In genomic region chr3:103425812-103426430, GRCm38 (mm10) we compare ENCODE assay signal across 26 mouse cellular contexts.
A peak's percentile ranks its signal among the peaks of the same experiment; 100 is the strongest.
DNase-seq lines count a peak whose midpoint lies in the region; ATAC-seq and TF ChIP-seq lines count a peak whose summit lies in the region.
"Had no signal": no experiment of that assay in that cellular context is flagged by ENCODE, and none has a peak within 500 bp of the region (broad histone marks: within the 10 kb centered on the region; RNA-seq: fewer than 3 reads in every experiment).

No protein-coding gene starts in this region.

- H3K4me2 ChIP-seq in stomach, embryonic 16.5 days (ENCODE audit: low read depth, low read length), result no peak overlapping the region
- no peak overlapping the region for H3K4me2 ChIP-seq in stomach, postnatal 0 days (replicated peaks; ENCODE audit: low read depth)
- H3K4me2 ChIP-seq: embryonic facial prominence, embryonic 13.5 days; forebrain, embryonic 13.5 days; hindbrain, embryonic 14.5 days; limb, embryonic 13.5 days; midbrain, embryonic 12.5 days had no signal

- WGBS in stomach, embryonic 16.5 days, result 77% methylated on average over 19 of the region's 19 CpGs
- 70% methylated on average over 19 of the region's 19 CpGs for WGBS in stomach, postnatal 0 days

- peak; percentile 26 for DNase-seq in gastrocnemius, adult 2 months
- DNase-seq in gastrocnemius, adult 18-20 months (ENCODE audit: low spot score), result no peak
- DNase-seq in kidney, postnatal 10 days, result peak; percentile 54
- DNase-seq in kidney, postnatal 14 days, result no peak
- DNase-seq in stomach, postnatal 0 days (ENCODE audit: low spot score), result no peak
- DNase-seq in gastrocnemius, postnatal 4 days (ENCODE audit: low spot score in 2 of 2), result peak; percentile 43 to 60
- DNase-seq in cerebellum, adult 11 months, result no peak
- DNase-seq: adrenal gland, adult 2 months; cerebellum, adult 18-20 months; embryo, embryonic 11 days; heart, postnatal 36 days; kidney, adult 8-10 months; kidney, postnatal 36 days; thymus, postnatal 14 days had no signal

- no peak overlapping the region for H3K27ac ChIP-seq in gastrocnemius, adult 2 months
- H3K27ac ChIP-seq in stomach, embryonic 16.5 days (ENCODE audit: low read length), result no peak overlapping the region
- H3K27ac ChIP-seq in stomach, postnatal 0 days (replicated peaks), result no peak overlapping the region
- H3K27ac ChIP-seq: embryonic facial prominence, embryonic 13.5 days; forebrain, embryonic 13.5 days; hindbrain, embryonic 14.5 days; limb, embryonic 13.5 days; liver, embryonic 14.5 days; midbrain, embryonic 12.5 days had no signal

- no peak overlapping the region for H3K9ac ChIP-seq in stomach, embryonic 16.5 days (ENCODE audit: low read length)
- no peak overlapping the region for H3K9ac ChIP-seq in stomach, postnatal 0 days (ENCODE audit: low read length)
- H3K9ac ChIP-seq: embryonic facial prominence, embryonic 13.5 days; forebrain, embryonic 13.5 days; hindbrain, embryonic 14.5 days; limb, embryonic 13.5 days; liver, embryonic 14.5 days; midbrain, embryonic 12.5 days had no signal

- intact Hi-C loops in gastrocnemius, adult 2 months (cut with DNase I), result no loop called here

- no peak for TF ChIP-seq EP300 in stomach, postnatal 0 days (optimal IDR thresholded peaks at IDR 0.05)

- H3K4me1 ChIP-seq in stomach, embryonic 16.5 days (ENCODE audit: control insufficient read depth, insufficient read depth, low read length), result peaks cover 6% of the 10 kb centered on the region; the same call in 1 of the 2 replicates
- no peaks in the 10 kb centered on the region for H3K4me1 ChIP-seq in stomach, postnatal 0 days (replicated peaks; ENCODE audit: control insufficient read depth, insufficient read depth)

- H3K27me3 ChIP-seq in stomach, embryonic 16.5 days (ENCODE audit: control insufficient read depth, insufficient read depth, low read length), result no peaks in the 10 kb centered on the region
- H3K27me3 ChIP-seq in stomach, postnatal 0 days (ENCODE audit: control insufficient read depth, insufficient read depth, low read length), result no peaks in the 10 kb centered on the region
- H3K27me3 ChIP-seq: embryonic facial prominence, embryonic 13.5 days; forebrain, embryonic 13.5 days; limb, embryonic 13.5 days; midbrain, embryonic 12.5 days; Patski had no signal

- no peak overlapping the region for H3K4me3 ChIP-seq in gastrocnemius, adult 2 months
- H3K4me3 ChIP-seq in stomach, embryonic 16.5 days (replicated peaks; ENCODE audit: low read length), result no peak overlapping the region
- no peak overlapping the region for H3K4me3 ChIP-seq in stomach, postnatal 0 days (ENCODE audit: low read depth, low read length)
- H3K4me3 ChIP-seq: embryonic facial prominence, embryonic 13.5 days; erythroblast, embryonic 14.5 days; forebrain, embryonic 13.5 days; limb, embryonic 13.5 days; midbrain, embryonic 12.5 days had no signal

- peak; percentile 37; the same call in 1 of the 2 replicates for ATAC-seq in stomach, embryonic 16.5 days (ENCODE audit: insufficient read depth, low FRiP score)
- no peak for ATAC-seq in stomach, postnatal 0 days (ENCODE audit: low FRiP score, low TSS enrichment)
- ATAC-seq: forebrain, embryonic 13.5 days; inflammation-experienced regulatory T-cells, adult 6 months; lung, postnatal 0 days; Patski had no signal

- no peak for TF ChIP-seq CTCF in gastrocnemius, adult 2 months (IDR thresholded peaks at IDR 0.05)
- no peak for TF ChIP-seq CTCF in stomach, postnatal 0 days (IDR thresholded peaks at IDR 0.05; ENCODE audit: low read depth)

- H3K36me3 ChIP-seq in stomach, embryonic 16.5 days (ENCODE audit: control insufficient read depth, insufficient read depth, low read length), result no peaks in the 10 kb centered on the region
- H3K36me3 ChIP-seq in stomach, postnatal 0 days (ENCODE audit: control insufficient read depth, insufficient read depth, low read length), result no peaks in the 10 kb centered on the region
- H3K36me3 ChIP-seq: embryonic facial prominence, embryonic 13.5 days; G1E; limb, embryonic 13.5 days; midbrain, embryonic 12.5 days had no signal

- no peaks in the 10 kb centered on the region for H3K9me3 ChIP-seq in stomach, embryonic 16.5 days (replicated peaks; ENCODE audit: control insufficient read depth, low read length)
- no peaks in the 10 kb centered on the region for H3K9me3 ChIP-seq in stomach, postnatal 0 days (ENCODE audit: control insufficient read depth, low read length)
- H3K9me3 ChIP-seq: embryonic facial prominence, embryonic 13.5 days; forebrain, embryonic 13.5 days; G1E; limb, embryonic 13.5 days; midbrain, embryonic 12.5 days had no signal

Comparison
In these comparisons a context has a peak if more than half of its experiments do, and no peak if none do; other contexts are left out.
1. DNase-seq: peak in gastrocnemius, adult 2 months (single experiment), kidney, postnatal 10 days (single experiment) and gastrocnemius, postnatal 4 days (2 of 2); none in gastrocnemius, adult 18-20 months (single experiment), kidney, postnatal 14 days (single experiment), stomach, postnatal 0 days (single experiment) and cerebellum, adult 11 months (single experiment).